Mouse (Mus musculus): ENCODE results near the gene Paqr3.

- TF ChIP-seq CTCF (IDR thresholded peaks at IDR 0.05) (no peak), EP300 (IDR thresholded peaks at IDR 0.05; ENCODE audit: insufficient read depth, low read depth, low read length) (no peak)
These were observed 26.9 kb downstream of the Paqr3 start for GRCm38 (mm10) chr5:97084541-97084940.
